Mouse (Mus musculus) bone marrow, adult 2 months (tissue): ENCODE measurements around the gene Pi4kb.

Experiments
- CTCF ChIP-seq: fragments of 200-500 bp; IDR thresholded peaks from 2 replicates; pipeline ENCODE4 v1.5.1; 2011; ENCODE audit warnings: low read length, control low read depth; ENCODE audit not compliant: control insufficient read depth, insufficient read depth
- POLR2A ChIP-seq: fragments of 200-500 bp; IDR thresholded peaks from 2 replicates; pipeline ENCODE4 v1.6.1; 2011; ENCODE audit warnings: low read depth, mild to moderate bottlenecking, control low read depth, low read length, borderline replicate concordance; ENCODE audit not compliant: control insufficient read depth

DNA sequence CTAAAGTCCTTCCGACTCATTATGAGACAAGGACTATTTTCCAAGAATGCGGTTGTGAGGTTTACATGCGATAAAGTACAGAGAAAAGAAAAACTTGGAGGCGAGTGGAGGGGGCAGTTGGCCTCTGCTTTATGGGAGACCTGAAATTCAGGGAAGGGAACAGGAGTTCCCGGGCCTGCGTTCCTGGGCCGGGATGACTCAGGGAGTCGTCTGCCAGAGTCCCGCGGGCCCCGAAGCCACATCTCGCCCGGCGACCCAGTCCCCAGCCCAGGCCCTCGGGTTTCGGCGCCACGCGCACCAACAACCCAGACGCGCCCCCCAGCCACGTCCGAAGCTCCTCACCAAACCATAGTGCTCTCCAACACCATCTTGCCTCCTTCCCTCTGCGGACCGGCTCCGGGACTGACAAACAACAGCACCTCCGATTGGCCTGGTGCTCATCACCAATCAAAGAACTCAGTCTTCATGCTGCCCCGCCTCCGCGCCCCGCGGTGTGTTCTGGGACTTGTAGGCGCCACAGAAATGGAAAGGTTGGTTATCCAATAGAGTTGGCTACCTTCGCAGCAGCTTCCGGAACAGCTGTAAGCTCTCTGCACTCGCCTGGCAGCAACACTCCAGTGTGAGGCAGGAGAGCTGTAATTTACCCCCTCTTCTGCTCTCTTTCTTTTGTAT lies 67.8 kb downstream of the Pi4kb start, which contains the start of gene Psmd4:
- TF ChIP-seq POLR2A = peak; percentile 84
- no peak for TF ChIP-seq CTCF
